Mouse (Mus musculus) frontal cortex, postnatal 10 days (tissue): ENCODE results near the gene Olfr839-ps1.

ENCODE experiments used
- DNase-seq, 2 experiments: peaks; one replicate each; pipeline ENCODE4 v3.0.0; 2022; ENCODE audit warnings: low spot score in 2 of 2, mixed read lengths in 1 of 2

The Olfr839-ps1 gene

DNA sequence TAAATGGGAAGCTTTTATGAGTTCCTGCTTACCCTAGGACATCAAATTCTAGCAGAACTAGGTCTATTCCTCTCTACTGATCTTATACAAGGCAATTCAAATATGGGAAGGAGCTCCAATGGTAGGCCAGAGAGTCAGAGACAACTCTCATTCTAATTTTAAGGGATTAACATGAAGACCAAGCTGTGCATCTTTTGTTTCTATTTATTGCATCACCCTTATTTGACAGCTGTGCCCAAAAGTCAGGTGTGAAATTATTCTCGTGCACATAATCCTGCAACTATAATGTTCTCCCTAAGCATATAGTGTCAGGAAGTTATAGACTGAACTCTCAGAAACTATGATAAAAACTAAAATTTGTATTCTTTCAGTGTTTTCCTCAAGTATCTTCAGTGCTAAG lies at the start of gene Olfr839-ps1:
TSS of gene Olfr839-ps1 (minus strand) at position 101 of the 400 bp plus-strand sequence.
- no peak for DNase-seq

DNA sequence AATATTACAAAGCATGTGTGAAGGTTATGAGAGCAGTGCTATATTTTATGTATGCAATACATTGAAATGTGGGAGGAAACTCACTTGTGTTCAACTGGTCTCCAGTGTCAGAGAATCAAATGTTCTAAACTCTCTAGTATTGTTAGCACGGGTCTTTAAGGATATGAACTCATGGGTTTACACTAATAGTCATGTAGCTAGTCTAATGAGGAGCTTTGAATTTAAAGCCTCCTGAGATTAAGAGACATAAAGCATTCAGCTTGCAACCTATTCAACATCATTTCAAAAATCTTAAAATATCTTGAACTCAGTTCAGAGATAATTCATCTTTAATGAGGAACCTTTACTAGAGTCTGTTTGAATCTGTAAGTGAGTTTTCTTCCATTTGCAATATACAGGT lies 41.1 kb downstream of the Olfr839-ps1 start, which contains the start of gene Olfr837:
TSS of gene Olfr837 (plus strand) at position 301 of the 400 bp plus-strand sequence.
- DNase-seq: no peak

GRCm38 (mm10) chr9:19120082-19120481 lies 57.0 kb downstream of the Olfr839-ps1 start, which contains the start of gene Olfr836:
Olfr836 (plus strand) TSS chr9:19120382.
- DNase-seq: no peak
